Mouse (Mus musculus): ENCODE measurements around the gene Gdf15.

Gene Gdf15

GRCm38 (mm10) chr8:70609368-70609848 is 22.8 kb downstream of the Gdf15 start:
- ChIA-PET CTCF (interaction anchor here (0.5 to 5.7 kb wide), 63 partner anchors 8 to 489 kb away, joined by 3 to 51 read pairs (median 4); partner anchors contain the start of genes Arrdc2 (in 2 of the 4), Fkbp8 (in 2 of the 4), Gm3336 (in 2 of the 4) and Kxd1 (in 2 of the 4)), POLR2A (interaction anchor here (0.5 to 10.0 kb wide), 128 partner anchors 8 to 787 kb away, joined by 3 to 161 read pairs (median 5); partner anchors contain the start of genes Arrdc2 (in 3 of the 4), Ell (in 3 of the 4), Fkbp8 (in 3 of the 4) and Jund (in 3 of the 4))

GRCm38 (mm10) chr8:70608749-70609367 is 23.4 kb downstream of the Gdf15 start, which contains the start of gene Ssbp4:
Gene Ssbp4 (minus strand): TSS chr8:70608872.
- ChIA-PET POLR2A (interaction anchor here (0.6 to 10.0 kb wide), 128 partner anchors 8 to 672 kb away, joined by 3 to 161 read pairs (median 5); partner anchors contain the start of genes Lsm4 (in 4 of the 4), Arrdc2 (in 3 of the 4), Ell (in 3 of the 4) and Fkbp8 (in 3 of the 4)), CTCF (interaction anchor here (0.5 to 5.7 kb wide), 54 partner anchors 8 to 488 kb away, joined by 3 to 51 read pairs (median 4); partner anchors contain the start of genes Fkbp8 (in 2 of the 4), Kxd1 (in 2 of the 4), Arrdc2 (in 1 of the 4) and Ell (in 1 of the 4))

- ChIA-PET CTCF (interaction anchor here in 3 of 4 experiments (0.6 to 5.7 kb wide), 16 partner anchors 10 to 257 kb away, joined by 3 to 51 read pairs (median 4); partner anchors contain the start of genes Fkbp8 (in 1 of the 3), Kxd1 (in 1 of the 3) and Lsm4 (in 1 of the 3)), POLR2A (interaction anchor here (0.5 to 10.0 kb wide), 72 partner anchors 10 to 988 kb away, joined by 3 to 161 read pairs (median 6); partner anchors contain the start of genes Lsm4 (in 4 of the 4), Arrdc2 (in 3 of the 4), Fkbp8 (in 3 of the 4) and Jund (in 3 of the 4))
Observed at GRCm38 (mm10) chr8:70607898-70608748, 24.1 kb downstream of the Gdf15 start.

- CTCF ChIA-PET, result interaction anchor here in 3 of 4 experiments (1.0 to 5.7 kb wide), 6 partner anchors 9 to 65 kb away, joined by 3 to 51 read pairs (median 4); partner anchors contain the start of gene Lsm4 (in 1 of the 3)
- POLR2A ChIA-PET, result interaction anchor here (0.5 to 10.0 kb wide), 30 partner anchors 10 to 255 kb away, joined by 3 to 161 read pairs (median 8); partner anchors contain the start of genes Ell (in 2 of the 4), Fkbp8 (in 2 of the 4), Jund (in 2 of the 4) and Lsm4 (in 2 of the 4)
Observed at GRCm38 (mm10) chr8:70607603-70607897, 24.7 kb downstream of the Gdf15 start.

- CTCF ChIA-PET, result interaction anchor here in 3 of 4 experiments (1.0 to 5.7 kb wide), 4 partner anchors 9 to 23 kb away, joined by 3 to 51 read pairs (median 21); no protein-coding TSS in a partner anchor
- POLR2A ChIA-PET, result interaction anchor here in 3 of 4 experiments (0.5 to 10.0 kb wide), 30 partner anchors 8 to 255 kb away, joined by 3 to 161 read pairs (median 6); partner anchors contain the start of genes Ell (in 2 of the 3), Jund (in 2 of the 3), Pgpep1 (in 2 of the 3) and Arrdc2 (in 1 of the 3)
Observed at GRCm38 (mm10) chr8:70606780-70607602, 25.3 kb downstream of the Gdf15 start.

GRCm38 (mm10) chr8:70605871-70606779 is 26.1 kb downstream of the Gdf15 start:
- CTCF ChIA-PET, result interaction anchor here in 1 of 4 experiments (4.1 to 5.7 kb wide), 2 partner anchors 9 to 24 kb away, joined by 38 to 51 read pairs; no protein-coding TSS in a partner anchor
- POLR2A ChIA-PET, result interaction anchor here in 2 of 4 experiments (0.9 to 10.0 kb wide), 15 partner anchors 9 to 101 kb away, joined by 3 to 161 read pairs (median 5); partner anchors contain the start of genes Ell (in 1 of the 2), Jund (in 1 of the 2), Lrrc25 (in 1 of the 2) and Lsm4 (in 1 of the 2)

- ChIA-PET CTCF (no interaction called here), POLR2A (interaction anchor here in 3 of 4 experiments (1.0 to 10.0 kb wide), 11 partner anchors 11 to 235 kb away, joined by 3 to 118 read pairs (median 4); partner anchors contain the start of genes Jund (in 2 of the 3), Arrdc2 (in 1 of the 3), Ell (in 1 of the 3) and Isyna1 (in 1 of the 3))
Observed at GRCm38 (mm10) chr8:70604558-70604957, 27.7 kb downstream of the Gdf15 start.

- CTCF ChIA-PET, result interaction anchor here in 1 of 4 experiments (0.7 kb wide), 1 partner anchor 42 kb away, joined by 3 read pairs; no protein-coding TSS in a partner anchor
- POLR2A ChIA-PET, result interaction anchor here in 2 of 4 experiments (0.7 to 1.9 kb wide), 6 partner anchors 9 to 237 kb away, joined by 3 to 8 read pairs (median 4); partner anchors contain the start of genes Arrdc2 (in 1 of the 2), Ell (in 1 of the 2) and Rab3a (in 1 of the 2)
Observed at GRCm38 (mm10) chr8:70602139-70602811, 30.0 kb downstream of the Gdf15 start.

GRCm38 (mm10) chr8:70601271-70601649 is 31.0 kb downstream of the Gdf15 start:
- CTCF ChIA-PET, result interaction anchor here in 3 of 4 experiments (0.5 to 1.3 kb wide), 14 partner anchors 8 to 391 kb away, joined by 3 to 8 read pairs (median 3); partner anchors contain the start of gene Cers1 (in 1 of the 3)
- POLR2A ChIA-PET, result interaction anchor here in 3 of 4 experiments (0.6 to 1.9 kb wide), 25 partner anchors 9 to 567 kb away, joined by 3 to 14 read pairs (median 3); partner anchors contain the start of genes Arrdc2 (in 1 of the 3), Fkbp8 (in 1 of the 3), Jund (in 1 of the 3) and Lsm4 (in 1 of the 3)

- POLR2A ChIA-PET, result interaction anchor here (0.6 to 1.9 kb wide), 26 partner anchors 9 to 779 kb away, joined by 3 to 17 read pairs (median 3); partner anchors contain the start of genes Arrdc2 (in 1 of the 4), Fkbp8 (in 1 of the 4), Jund (in 1 of the 4) and Lpar2 (in 1 of the 4)
- CTCF ChIA-PET, result interaction anchor here in 3 of 4 experiments (0.5 to 5.7 kb wide), 16 partner anchors 8 to 390 kb away, joined by 3 to 51 read pairs (median 3); partner anchors contain the start of genes Cers1 (in 1 of the 3) and Ssbp4 (in 1 of the 3)
Observed at GRCm38 (mm10) chr8:70600473-70601270, 31.6 kb downstream of the Gdf15 start.

GRCm38 (mm10) chr8:70599507-70600290 is 32.6 kb downstream of the Gdf15 start:
- ChIA-PET CTCF (interaction anchor here in 3 of 4 experiments (0.5 to 5.7 kb wide), 5 partner anchors 9 to 288 kb away, joined by 3 to 51 read pairs (median 3); partner anchors contain the start of gene Ssbp4 (in 1 of the 3)), POLR2A (interaction anchor here in 3 of 4 experiments (0.6 to 4.9 kb wide), 17 partner anchors 9 to 258 kb away, joined by 3 to 61 read pairs (median 4); partner anchors contain the start of genes Jund (in 2 of the 3), Ssbp4 (in 2 of the 3), Pgpep1 (in 1 of the 3) and Uba52 (in 1 of the 3))

GRCm38 (mm10) chr8:70598722-70599121 is 33.5 kb downstream of the Gdf15 start:
- ChIA-PET CTCF (interaction anchor here (0.6 to 5.7 kb wide), 15 partner anchors 9 to 223 kb away, joined by 3 to 51 read pairs (median 4); partner anchors contain the start of genes Gm3336 (in 1 of the 4), Lsm4 (in 1 of the 4) and Ssbp4 (in 1 of the 4)), POLR2A (interaction anchor here in 3 of 4 experiments (0.5 to 4.9 kb wide), 32 partner anchors 10 to 647 kb away, joined by 3 to 61 read pairs (median 4); partner anchors contain the start of genes Ell (in 3 of the 3), Arrdc2 (in 2 of the 3), Jund (in 2 of the 3) and Ssbp4 (in 2 of the 3))

Measured in embryonic stem cell, embryonic (primary cell).